Mouse (Mus musculus) midbrain, embryonic 10.5 days (tissue): ENCODE data around the gene Bcap29. TPM values are rescaled to one million over a fixed set of nuclear protein-coding genes. Genes with fewer than 3 reads are reported as not detected.
A peak's percentile ranks its signal among the peaks of the same experiment; 100 is the strongest.
"Not testable (repeated sequence)": the region's sequence is repeated elsewhere in the genome, so short reads cannot be mapped to it uniquely, and the experiment has no call there.

Source experiments
- DNase-seq: peaks from one replicate; pipeline ENCODE4 v3.0.0-alpha.2; 2017; ENCODE audit warnings: low spot score
- H3K27ac ChIP-seq: fragments of 300-500 bp; sonication (generic); replicated peaks from 2 replicates; pipeline ENCODE4 v1.5.1; 2016; ENCODE audit warnings: mild to moderate bottlenecking
- H3K27me3 ChIP-seq: fragments of 300-500 bp; sonication (generic); 2 replicates; pipeline ENCODE4 v1.6.1; 2016; ENCODE audit warnings: low read depth, mild to moderate bottlenecking; ENCODE audit not compliant: poor library complexity, severe bottlenecking
- H3K36me3 ChIP-seq: fragments of 300-500 bp; sonication (generic); 2 replicates; pipeline ENCODE4 v1.6.1; 2016; ENCODE audit warnings: mild to moderate bottlenecking, moderate library complexity
- H3K4me1 ChIP-seq: fragments of 300-500 bp; sonication (generic); 2 replicates; pipeline ENCODE4 v1.6.1; 2016
- H3K4me3 ChIP-seq: fragments of 300-500 bp; sonication (generic); 2 replicates; pipeline ENCODE4 v1.5.1; 2016; ENCODE audit warnings: mild to moderate bottlenecking, moderate library complexity
- H3K9me3 ChIP-seq: fragments of 300-500 bp; sonication (generic); replicated peaks from 2 replicates; pipeline ENCODE4 v1.6.1; 2016; ENCODE audit warnings: mild to moderate bottlenecking
- WGBS: fragments of 180-500 bp; shearing (Covaris S2); methylation state at CpG from one replicate; pipeline ENCODE4 v1.1.7; 2016; 5-methylcytosine and 5-hydroxymethylcytosine counted together
- polyA plus RNA-seq: library from polyadenylated mRNA; unstranded; fragments of >200 nt; fragmentation: Nextera tagmentation; extraction: Ambion mirVana; gene quantifications from 2 replicates; pipeline ENCODE4 v1.2.1, GENCODE M21; 2016

Gene Bcap29
- polyA plus RNA-seq, 1 experiment from 2014 or later: 24.4 TPM

- DNase-seq: no peak
- Histone ChIP-seq H3K4me1 (peaks cover 6% of the 10 kb centered on the region), H3K27ac (no peak overlapping the region), H3K36me3 (no peaks in the 10 kb centered on the region), H3K4me3 (no peak overlapping the region), H3K27me3 (0 out of 2 replicates have a peak, but pooled peaks cover 15% of the 10 kb centered on the region), H3K9me3 (no peaks in the 10 kb centered on the region)
Observed at GRCm38 (mm10) chr12:31568661-31569060, 65.8 kb downstream of the Bcap29 start.

- not testable (repeated sequence) for DNase-seq, H3K36me3 ChIP-seq, H3K4me1 ChIP-seq, H3K9me3 ChIP-seq, H3K27ac ChIP-seq
- WGBS: 29% methylated on average over 10 of the region's 10 CpGs
- peak overlapping the region; percentile 32 for H3K4me3 ChIP-seq
- H3K27me3 ChIP-seq: peaks cover 21% of the 10 kb centered on the region; the same call in 1 of the 2 replicates
Observed at GRCm38 (mm10) chr12:31567535-31567934, 66.9 kb downstream of the Bcap29 start.

GRCm38 (mm10) chr12:31560712-31561111, 73.7 kb downstream of the Bcap29 start:
- no peak overlapping the region for H3K27ac ChIP-seq
- H3K36me3 ChIP-seq: no peaks in the 10 kb centered on the region
- H3K4me1 ChIP-seq: peaks cover 16% of the 10 kb centered on the region
- H3K4me3 ChIP-seq: no peak overlapping the region
- peaks cover 71% of the 10 kb centered on the region for H3K27me3 ChIP-seq
- no peaks in the 10 kb centered on the region for H3K9me3 ChIP-seq
- DNase-seq: no peak
- WGBS: 67% methylated on average over 5 of the region's 5 CpGs

GRCm38 (mm10) chr12:31560002-31560401, 74.5 kb downstream of the Bcap29 start:
- Histone ChIP-seq H3K27ac (no peak overlapping the region), H3K4me3 (peak overlapping the region; percentile 69), H3K4me1 (peaks cover 16% of the 10 kb centered on the region), H3K36me3 (no peaks in the 10 kb centered on the region), H3K9me3 (no peaks in the 10 kb centered on the region), H3K27me3 (peaks cover 73% of the 10 kb centered on the region)
- no peak for DNase-seq
- 16% methylated on average over 5 of the region's 5 CpGs for WGBS

DNA sequence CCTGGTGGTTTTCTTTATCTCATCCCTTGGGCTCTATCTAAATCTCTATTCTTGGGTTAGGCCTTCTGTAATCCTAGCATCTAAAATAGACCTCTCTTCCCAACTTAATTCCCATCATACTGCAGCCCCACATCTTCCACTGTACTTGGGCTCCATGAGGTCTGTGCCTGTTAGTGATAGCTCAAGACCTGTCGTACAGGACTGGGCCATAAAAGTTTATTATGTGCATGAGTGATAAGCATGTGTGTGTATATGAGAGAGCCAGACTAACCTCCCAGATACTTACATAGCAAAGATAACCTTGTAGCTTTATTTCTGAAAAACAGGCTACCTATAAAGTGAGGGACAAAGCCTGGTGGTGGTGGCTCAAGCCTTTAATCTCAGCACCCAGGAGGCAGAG, 80.1 kb downstream of the Bcap29 start:
- Histone ChIP-seq H3K27ac (no peak overlapping the region), H3K36me3 (no peaks in the 10 kb centered on the region), H3K4me3 (no peak overlapping the region), H3K27me3 (peaks cover 52% of the 10 kb centered on the region), H3K4me1 (peaks cover 9% of the 10 kb centered on the region), H3K9me3 (no peaks in the 10 kb centered on the region)
- WGBS: 89% methylated on average over 1 of the region's 1 CpGs
- DNase-seq: no peak

- Histone ChIP-seq H3K4me3 (no peak overlapping the region), H3K4me1 (no peaks in the 10 kb centered on the region), H3K27ac (no peak overlapping the region), H3K36me3 (no peaks in the 10 kb centered on the region), H3K9me3 (no peaks in the 10 kb centered on the region), H3K27me3 (peaks cover 24% of the 10 kb centered on the region)
- DNase-seq: no peak
- 77% methylated on average over 1 of the region's 1 CpGs for WGBS
Observed at GRCm38 (mm10) chr12:31551252-31551651, 83.2 kb downstream of the Bcap29 start.

- Histone ChIP-seq H3K9me3 (no peaks in the 10 kb centered on the region), H3K36me3 (no peaks in the 10 kb centered on the region), H3K4me3 (no peak overlapping the region), H3K27me3 (no peaks in the 10 kb centered on the region), H3K27ac (no peak overlapping the region), H3K4me1 (no peaks in the 10 kb centered on the region)
- no peak for DNase-seq
- 69% methylated on average over 1 of the region's 1 CpGs for WGBS
Observed at GRCm38 (mm10) chr12:31546061-31546460, 88.4 kb downstream of the Bcap29 start.

DNA sequence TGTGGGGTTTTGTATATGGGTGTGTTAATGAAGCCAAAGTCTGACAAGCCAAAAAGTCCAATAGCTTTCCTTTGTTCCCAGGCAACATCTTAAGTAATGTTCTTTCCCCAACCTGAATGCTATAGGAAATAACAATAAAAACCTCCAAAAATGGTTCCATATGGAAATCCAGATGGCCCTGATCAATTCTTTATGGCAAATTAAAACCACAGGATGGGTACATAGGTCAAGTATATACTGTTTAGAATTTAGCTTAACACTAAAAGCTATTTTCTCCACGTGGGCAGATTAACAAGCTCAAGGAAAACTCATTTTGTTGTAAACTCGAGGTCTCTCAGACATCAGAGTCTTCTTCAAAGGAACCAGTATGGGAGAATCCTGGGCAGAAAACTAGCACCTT, 89.2 kb downstream of the Bcap29 start:
- Histone ChIP-seq H3K27me3 (no peaks in the 10 kb centered on the region), H3K9me3 (no peaks in the 10 kb centered on the region), H3K36me3 (no peaks in the 10 kb centered on the region), H3K4me1 (no peaks in the 10 kb centered on the region), H3K4me3 (no peak overlapping the region), H3K27ac (no peak overlapping the region)
- 57% methylated on average over 2 of the region's 2 CpGs for WGBS
- no peak for DNase-seq

DNA sequence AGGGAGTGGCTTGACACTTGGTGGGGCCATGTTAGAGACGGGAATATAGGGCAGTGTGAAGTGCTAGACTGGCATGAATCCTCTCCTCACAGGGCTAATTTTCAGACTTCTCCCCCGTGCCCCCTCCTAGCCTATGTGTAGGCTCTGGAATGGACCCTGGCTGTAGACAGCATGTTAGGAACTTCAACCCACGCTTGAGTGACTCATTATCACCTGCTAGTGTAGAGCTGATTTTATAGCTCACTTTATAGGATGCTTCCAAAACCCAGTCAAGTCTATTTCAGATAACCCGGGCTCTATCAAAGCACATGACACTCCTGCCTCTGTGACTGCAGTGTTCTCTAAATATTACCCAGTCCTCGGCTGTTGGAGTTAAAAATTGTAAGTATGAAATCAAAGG, 92.9 kb downstream of the Bcap29 start:
- H3K4me1 ChIP-seq: no peaks in the 10 kb centered on the region
- no peaks in the 10 kb centered on the region for H3K9me3 ChIP-seq
- no peaks in the 10 kb centered on the region for H3K27me3 ChIP-seq
- H3K4me3 ChIP-seq: no peak overlapping the region
- no peak overlapping the region for H3K27ac ChIP-seq
- WGBS: 85% methylated on average over 5 of the region's 5 CpGs
- DNase-seq: no peak
- no peaks in the 10 kb centered on the region for H3K36me3 ChIP-seq

Other genes with a start within 250 kb of the Bcap29 start
- gene Slc26a3, start 243.8 kb downstream of the Bcap29 start, polyA plus RNA-seq: 0.06 TPM in 1 of 2 replicates, not detected in the other
- gene Cbll1, start 135.0 kb downstream of the Bcap29 start, polyA plus RNA-seq: 17.5 and 20.1 TPM in 2 replicates
- gene Slc26a4, start 74.7 kb downstream of the Bcap29 start, polyA plus RNA-seq: not detected in 2 replicates
- gene Dus4l, start 20.2 kb upstream of the Bcap29 start, polyA plus RNA-seq: 10.3 and 10.6 TPM in 2 replicates
- 24.6 and 29.0 TPM in 2 replicates for gene Cog5, start 20.2 kb upstream of the Bcap29 start, polyA plus RNA-seq
- 1.1 and 2.1 TPM in 2 replicates for gene Gpr22, start 79.3 kb upstream of the Bcap29 start, polyA plus RNA-seq